Comparison of ENCODE assay signal across 8 mouse cellular contexts in genomic region chr9:3006636-3007035, GRCm38 (mm10). TPM values are rescaled to one million over a fixed set of nuclear protein-coding genes. Genes with fewer than 3 reads are reported as not detected.
DNase-seq lines count a peak whose midpoint lies in the region; ATAC-seq and TF ChIP-seq lines count a peak whose summit lies in the region.
"Not testable (repeated sequence)": the region's sequence is repeated elsewhere in the genome, so short reads cannot be mapped to it uniquely, and the experiment has no call there.

No protein-coding gene starts in this region.

- not testable (repeated sequence) for H3K36me3 ChIP-seq in hindbrain, embryonic 13.5 days; limb, embryonic 14.5 days (ENCODE audit: control insufficient read depth, insufficient read depth, low read length); midbrain, embryonic 13.5 days

- not testable (repeated sequence) for H3K4me1 ChIP-seq in hindbrain, embryonic 13.5 days (replicated peaks); limb, embryonic 14.5 days (ENCODE audit: control insufficient read depth, insufficient read depth, low read length); midbrain, embryonic 13.5 days (replicated peaks)

- DNase-seq in cerebellum, adult 9-11 months, result peak; percentile 90
- DNase-seq in gastrocnemius, adult 8-10 months (ENCODE audit: low spot score in 2 of 2), result peak; percentile 100
- DNase-seq in layer of hippocampus, adult 18-20 months (ENCODE audit: low spot score in 2 of 2), result peak; percentile 95 to 100
- not testable (repeated sequence) for DNase-seq in limb, embryonic 14.5 days (ENCODE audit: low spot score)
- peak; percentile 100 for DNase-seq in spleen, adult 12 weeks (ENCODE audit: low spot score)
- DNase-seq in urinary bladder, postnatal 10 days (ENCODE audit: low spot score), result peak; percentile 79

- H3K9me3 ChIP-seq in hindbrain, embryonic 13.5 days, result peaks cover 12% of the 10 kb centered on the region
- not testable (repeated sequence) for H3K9me3 ChIP-seq in limb, embryonic 14.5 days (ENCODE audit: control insufficient read depth, low read length); midbrain, embryonic 13.5 days

- not testable (repeated sequence) for H3K27ac ChIP-seq in hindbrain, embryonic 13.5 days; limb, embryonic 14.5 days (replicated peaks; ENCODE audit: low read depth, low read length); midbrain, embryonic 13.5 days

- 74% methylated on average over 8 of the region's 8 CpGs for WGBS in hindbrain, embryonic 13.5 days
- 70% methylated on average over 8 of the region's 8 CpGs for WGBS in limb, embryonic 14.5 days
- 74% methylated on average over 8 of the region's 8 CpGs for WGBS in midbrain, embryonic 13.5 days

- not testable (repeated sequence) for H3K4me3 ChIP-seq in hindbrain, embryonic 13.5 days; limb, embryonic 14.5 days (replicated peaks; ENCODE audit: low read length); midbrain, embryonic 13.5 days (replicated peaks)

- H3K27me3 ChIP-seq in hindbrain, embryonic 13.5 days; limb, embryonic 14.5 days (ENCODE audit: control insufficient read depth, insufficient read depth, low read length); midbrain, embryonic 13.5 days: not testable (repeated sequence)

- H3K9ac ChIP-seq in hindbrain, embryonic 13.5 days; limb, embryonic 14.5 days (ENCODE audit: low read depth, low read length, severe bottlenecking); midbrain, embryonic 13.5 days (replicated peaks): not testable (repeated sequence)

- not testable (repeated sequence) for H3K4me2 ChIP-seq in hindbrain, embryonic 13.5 days; limb, embryonic 14.5 days (replicated peaks; ENCODE audit: low read depth, low read length, severe bottlenecking); midbrain, embryonic 13.5 days (replicated peaks)

- not testable (repeated sequence) for TF ChIP-seq POLR2A in limb, embryonic 14.5 days (IDR thresholded peaks at IDR 0.05; ENCODE audit: borderline replicate concordance, extremely low read depth, insufficient read depth, insufficient read length)

- peak; percentile 81 for ATAC-seq in hindbrain, embryonic 13.5 days (ENCODE audit: low FRiP score)
- peak; percentile 61; the same call in 1 of the 2 replicates for ATAC-seq in limb, embryonic 14.5 days (ENCODE audit: low FRiP score, low read depth)
- ATAC-seq in midbrain, embryonic 13.5 days, result peak; percentile 77

RNA-seq across cellular contexts. Expression of gene Gm11168, which starts 3.5 kb away (rescaled TPM):
- not detected for total RNA-seq in gastrocnemius, adult 8-10 months (2022)
- polyA plus RNA-seq in hindbrain, embryonic 13.5 days (2015; fragmentation: Nextera tagmentation; extraction: Ambion mirVana), result 0.39 TPM in 1 of 2 replicates, not detected in the other
- not detected for total RNA-seq in layer of hippocampus, adult 18-20 months (2021)
- polyA plus RNA-seq in limb, embryonic 14.5 days (2012; rRNA removed), result 0.27 TPM in 1 of 2 replicates, not detected in the other
- polyA plus RNA-seq in limb, embryonic 14.5 days (2014; fragmentation: Nextera tagmentation; extraction: Ambion mirVana), result not detected in 2 replicates
- 0.32 and 0.35 TPM in 2 replicates for polyA plus RNA-seq in midbrain, embryonic 13.5 days (2015; fragmentation: Nextera tagmentation; extraction: Ambion mirVana)

RNA-seq across cellular contexts. Expression of gene Gm10722, which starts 5.9 kb away (rescaled TPM):
- not detected for total RNA-seq in gastrocnemius, adult 8-10 months (2022)
- not detected in 2 replicates for polyA plus RNA-seq in hindbrain, embryonic 13.5 days (2015; fragmentation: Nextera tagmentation; extraction: Ambion mirVana)
- not detected for total RNA-seq in layer of hippocampus, adult 18-20 months (2021)
- not detected in 2 replicates for polyA plus RNA-seq in limb, embryonic 14.5 days (2012; rRNA removed)
- polyA plus RNA-seq in limb, embryonic 14.5 days (2014; fragmentation: Nextera tagmentation; extraction: Ambion mirVana), result not detected in 2 replicates
- not detected in 2 replicates for polyA plus RNA-seq in midbrain, embryonic 13.5 days (2015; fragmentation: Nextera tagmentation; extraction: Ambion mirVana)

RNA-seq across cellular contexts. Expression of gene Gm10721, which starts 6.3 kb away (rescaled TPM):
- total RNA-seq in gastrocnemius, adult 8-10 months (2022), result not detected
- polyA plus RNA-seq in hindbrain, embryonic 13.5 days (2015; fragmentation: Nextera tagmentation; extraction: Ambion mirVana), result 0.47 TPM in 1 of 2 replicates, not detected in the other
- not detected for total RNA-seq in layer of hippocampus, adult 18-20 months (2021)
- not detected in 2 replicates for polyA plus RNA-seq in limb, embryonic 14.5 days (2012; rRNA removed)
- polyA plus RNA-seq in limb, embryonic 14.5 days (2014; fragmentation: Nextera tagmentation; extraction: Ambion mirVana), result 0.35 TPM in 1 of 2 replicates, not detected in the other
- polyA plus RNA-seq in midbrain, embryonic 13.5 days (2015; fragmentation: Nextera tagmentation; extraction: Ambion mirVana), result 0.37 and 0.51 TPM in 2 replicates

RNA-seq across cellular contexts. Expression of gene Gm10720, which starts 8.8 kb away (rescaled TPM):
- total RNA-seq in gastrocnemius, adult 8-10 months (2022), result not detected
- polyA plus RNA-seq in hindbrain, embryonic 13.5 days (2015; fragmentation: Nextera tagmentation; extraction: Ambion mirVana), result not detected in 2 replicates
- total RNA-seq in layer of hippocampus, adult 18-20 months (2021), result not detected
- not detected in 2 replicates for polyA plus RNA-seq in limb, embryonic 14.5 days (2012; rRNA removed)
- polyA plus RNA-seq in limb, embryonic 14.5 days (2014; fragmentation: Nextera tagmentation; extraction: Ambion mirVana), result not detected in 2 replicates
- not detected in 2 replicates for polyA plus RNA-seq in midbrain, embryonic 13.5 days (2015; fragmentation: Nextera tagmentation; extraction: Ambion mirVana)

RNA-seq across cellular contexts. Expression of gene Gm10719, which starts 10.6 kb away (rescaled TPM):
- total RNA-seq in gastrocnemius, adult 8-10 months (2022), result under 1 TPM in 2 of 4 experiments, not detected in 2; 0.51 to 0.61 TPM
- 0.75 and 0.81 TPM in 2 replicates for polyA plus RNA-seq in hindbrain, embryonic 13.5 days (2015; fragmentation: Nextera tagmentation; extraction: Ambion mirVana)
- not detected for total RNA-seq in layer of hippocampus, adult 18-20 months (2021)
- polyA plus RNA-seq in limb, embryonic 14.5 days (2012; rRNA removed), result 0.12 TPM in 1 of 2 replicates, not detected in the other
- polyA plus RNA-seq in limb, embryonic 14.5 days (2014; fragmentation: Nextera tagmentation; extraction: Ambion mirVana), result not detected in 2 replicates
- 1.3 and 1.4 TPM in 2 replicates for polyA plus RNA-seq in midbrain, embryonic 13.5 days (2015; fragmentation: Nextera tagmentation; extraction: Ambion mirVana)
